Mouse (Mus musculus): Measurements from ENCODE around the gene Asgr1.
A peak's percentile ranks its signal among the peaks of the same experiment; 100 is the strongest.
"Not testable (repeated sequence)": the region's sequence is repeated elsewhere in the genome, so short reads cannot be mapped to it uniquely, and the experiment has no call there.

Gene Asgr1

GRCm38 (mm10) chr11:70066701-70067100 lies 12.8 kb downstream of the Asgr1 start:
- DNase-seq (ENCODE audit: low read depth in 2 of 2, low spot score in 2 of 2), result no peak

- DNase-seq (ENCODE audit: low read depth in 2 of 2, low spot score in 2 of 2), result no peak
Observed at GRCm38 (mm10) chr11:70068245-70068644, 14.4 kb downstream of the Asgr1 start.

GRCm38 (mm10) chr11:70070057-70070456 lies 16.2 kb downstream of the Asgr1 start:
- DNase-seq (ENCODE audit: low read depth in 2 of 2, low spot score in 2 of 2), result no peak

GRCm38 (mm10) chr11:70070603-70071002 lies 16.7 kb downstream of the Asgr1 start:
- DNase-seq (ENCODE audit: low read depth in 2 of 2, low spot score in 2 of 2), result not testable (repeated sequence)

- DNase-seq (ENCODE audit: low read depth in 2 of 2, low spot score in 2 of 2), result peak in 1 of 2 experiments; percentile 30
Observed at GRCm38 (mm10) chr11:70074379-70075071, 20.6 kb downstream of the Asgr1 start.

GRCm38 (mm10) chr11:70075581-70075980 lies 21.7 kb downstream of the Asgr1 start:
- DNase-seq (ENCODE audit: low read depth in 2 of 2, low spot score in 2 of 2), result no peak

- DNase-seq (ENCODE audit: low read depth in 2 of 2, low spot score in 2 of 2), result no peak
Observed at GRCm38 (mm10) chr11:70077441-70077840, 23.6 kb downstream of the Asgr1 start.

GRCm38 (mm10) chr11:70079175-70079574 lies 25.3 kb downstream of the Asgr1 start:
- no peak for DNase-seq (ENCODE audit: low read depth in 2 of 2, low spot score in 2 of 2)

GRCm38 (mm10) chr11:70079928-70080327 lies 26.0 kb downstream of the Asgr1 start:
- DNase-seq (ENCODE audit: low read depth in 2 of 2, low spot score in 2 of 2), result peak; percentile 31 to 37

GRCm38 (mm10) chr11:70080803-70081590 lies 27.1 kb downstream of the Asgr1 start:
- peak in 1 of 2 experiments; percentile 16 for DNase-seq (ENCODE audit: low read depth in 2 of 2, low spot score in 2 of 2)

- DNase-seq (ENCODE audit: low read depth in 2 of 2, low spot score in 2 of 2), result no peak
Observed at GRCm38 (mm10) chr11:70084563-70084962, 30.7 kb downstream of the Asgr1 start.

- no peak for DNase-seq (ENCODE audit: low read depth in 2 of 2, low spot score in 2 of 2)
Observed at GRCm38 (mm10) chr11:70091986-70092783, 38.3 kb downstream of the Asgr1 start, which contains the start of gene Asgr2. Gene Asgr2 (plus strand): TSS chr11:70092644.

- DNase-seq (ENCODE audit: low read depth in 2 of 2, low spot score in 2 of 2), result no peak
Observed at GRCm38 (mm10) chr11:70097396-70097795, 43.5 kb downstream of the Asgr1 start.

GRCm38 (mm10) chr11:70099102-70099501 lies 45.2 kb downstream of the Asgr1 start:
- no peak for DNase-seq (ENCODE audit: low read depth in 2 of 2, low spot score in 2 of 2)

- DNase-seq (ENCODE audit: low read depth in 2 of 2, low spot score in 2 of 2), result no peak
Observed at GRCm38 (mm10) chr11:70099809-70100208, 45.9 kb downstream of the Asgr1 start.

GRCm38 (mm10) chr11:70103701-70104315 lies 49.9 kb downstream of the Asgr1 start:
- DNase-seq (ENCODE audit: low read depth in 2 of 2, low spot score in 2 of 2), result no peak

GRCm38 (mm10) chr11:70107085-70107484 lies 53.2 kb downstream of the Asgr1 start:
- DNase-seq (ENCODE audit: low read depth in 2 of 2, low spot score in 2 of 2), result no peak
